Mouse (Mus musculus) heart, embryonic 10.5 days (tissue): ENCODE results near the gene Tomm6. TPM values are rescaled to one million over a fixed set of nuclear protein-coding genes. Genes with fewer than 3 reads are reported as not detected.

Source experiments
- DNase-seq: peaks from one replicate; pipeline ENCODE4 v3.0.0-alpha.2; 2017; ENCODE audit warnings: low spot score
- H3K27ac ChIP-seq: fragments of 300-500 bp; sonication (generic); 2 replicates; pipeline ENCODE4 v1.5.1; 2016; ENCODE audit warnings: mild to moderate bottlenecking
- H3K27me3 ChIP-seq: fragments of 300-500 bp; sonication (generic); 2 replicates; pipeline ENCODE4 v1.6.1; 2016; ENCODE audit warnings: mild to moderate bottlenecking; ENCODE audit not compliant: poor library complexity, insufficient read depth, severe bottlenecking
- H3K36me3 ChIP-seq: fragments of 300-500 bp; sonication (generic); 2 replicates; pipeline ENCODE4 v1.6.1; 2016; ENCODE audit warnings: mild to moderate bottlenecking, moderate library complexity
- H3K4me1 ChIP-seq: fragments of 300-500 bp; sonication (generic); 2 replicates; pipeline ENCODE4 v1.6.1; 2016; ENCODE audit warnings: mild to moderate bottlenecking
- H3K4me3 ChIP-seq: fragments of 300-500 bp; sonication (generic); 2 replicates; pipeline ENCODE4 v1.5.1; 2016; ENCODE audit warnings: mild to moderate bottlenecking, moderate library complexity
- H3K9me3 ChIP-seq: fragments of 300-500 bp; sonication (generic); 2 replicates; pipeline ENCODE4 v1.6.1; 2016; ENCODE audit warnings: mild to moderate bottlenecking, moderate library complexity
- WGBS: fragments of 180-500 bp; shearing (Covaris S2); methylation state at CpG from one replicate; pipeline ENCODE4 v1.1.7; 2016; 5-methylcytosine and 5-hydroxymethylcytosine counted together
- polyA plus RNA-seq: library from polyadenylated mRNA; unstranded; fragments of >200 nt; fragmentation: Nextera tagmentation; extraction: Ambion mirVana; gene quantifications from 2 replicates; pipeline ENCODE4 v1.2.1, GENCODE M21; 2016

The Tomm6 gene
- polyA plus RNA-seq, 1 experiment from 2014 or later: 356 TPM

- Histone ChIP-seq H3K4me1 (peaks cover 45% of the 10 kb centered on the region), H3K27ac (no peak overlapping the region), H3K27me3 (peaks cover 48% of the 10 kb centered on the region), H3K36me3 (peaks cover 2% of the 10 kb centered on the region; the same call in 1 of the 2 replicates), H3K4me3 (no peak overlapping the region), H3K9me3 (no peaks in the 10 kb centered on the region)
- DNase-seq: no peak
- WGBS: 89% methylated on average over 3 of the region's 3 CpGs
Observed at GRCm38 (mm10) chr17:47691650-47692049, 3.5 kb upstream of the Tomm6 start.

GRCm38 (mm10) chr17:47689894-47690293 lies 1.7 kb upstream of the Tomm6 start:
- peaks cover 16% of the 10 kb centered on the region for H3K36me3 ChIP-seq
- 83% methylated on average over 8 of the region's 8 CpGs for WGBS
- peaks cover 41% of the 10 kb centered on the region for H3K4me1 ChIP-seq
- no peak overlapping the region for H3K27ac ChIP-seq
- H3K27me3 ChIP-seq: peaks cover 45% of the 10 kb centered on the region
- H3K9me3 ChIP-seq: no peaks in the 10 kb centered on the region
- no peak for DNase-seq
- H3K4me3 ChIP-seq: no peak overlapping the region; the same call in 1 of the 2 replicates

- H3K9me3 ChIP-seq: no peaks in the 10 kb centered on the region
- peaks cover 25% of the 10 kb centered on the region for H3K36me3 ChIP-seq
- DNase-seq: peak; percentile 92
- peak within 1 kb of the TSS; percentile 89 for H3K27ac ChIP-seq
- 2% methylated on average over 58 of the region's 58 CpGs for WGBS
- H3K27me3 ChIP-seq: peaks cover 45% of the 10 kb centered on the region
- H3K4me3 ChIP-seq: peak within 1 kb of the TSS; percentile 90
- peaks cover 31% of the 10 kb centered on the region for H3K4me1 ChIP-seq
Observed at GRCm38 (mm10) chr17:47688608-47689575, 706 bp upstream of the Tomm6 start, which contains the start of gene Frs3. Gene Frs3, plus strand, starts transcription at chr17:47689030.

GRCm38 (mm10) chr17:47687409-47688343 lies 510 bp downstream of the Tomm6 start:
- Histone ChIP-seq H3K9me3 (no peaks in the 10 kb centered on the region), H3K4me3 (peak overlapping the region; percentile 90), H3K27me3 (peaks cover 34% of the 10 kb centered on the region), H3K27ac (peak overlapping the region; percentile 89), H3K4me1 (peaks cover 24% of the 10 kb centered on the region), H3K36me3 (peaks cover 33% of the 10 kb centered on the region)
- DNase-seq: peak; percentile 98
- under 1% methylated on average over 70 of the region's 70 CpGs for WGBS

GRCm38 (mm10) chr17:47682836-47683235 lies 5.3 kb downstream of the Tomm6 start:
- DNase-seq: no peak
- WGBS: 78% methylated on average over 4 of the region's 4 CpGs
- Histone ChIP-seq H3K27me3 (no peaks in the 10 kb centered on the region), H3K4me1 (peaks cover 8% of the 10 kb centered on the region), H3K9me3 (no peaks in the 10 kb centered on the region), H3K36me3 (peaks cover 75% of the 10 kb centered on the region), H3K4me3 (no peak overlapping the region), H3K27ac (no peak overlapping the region)

- H3K27ac ChIP-seq: no peak overlapping the region
- H3K4me1 ChIP-seq: peaks cover 6% of the 10 kb centered on the region; the same call in 1 of the 2 replicates
- no peak overlapping the region for H3K4me3 ChIP-seq
- peaks cover 59% of the 10 kb centered on the region for H3K36me3 ChIP-seq
- WGBS: 84% methylated on average over 5 of the region's 5 CpGs
- no peaks in the 10 kb centered on the region for H3K9me3 ChIP-seq
- DNase-seq: no peak
- H3K27me3 ChIP-seq: peaks cover 4% of the 10 kb centered on the region
Observed at GRCm38 (mm10) chr17:47678702-47679101, 9.5 kb downstream of the Tomm6 start.

- Histone ChIP-seq H3K27me3 (peaks cover 9% of the 10 kb centered on the region), H3K4me1 (peaks cover 10% of the 10 kb centered on the region; the same call in 1 of the 2 replicates), H3K9me3 (no peaks in the 10 kb centered on the region), H3K27ac (no peak overlapping the region), H3K36me3 (peaks cover 56% of the 10 kb centered on the region), H3K4me3 (no peak overlapping the region)
- 81% methylated on average over 5 of the region's 5 CpGs for WGBS
- no peak for DNase-seq
Observed at GRCm38 (mm10) chr17:47678238-47678637, 9.9 kb downstream of the Tomm6 start.

GRCm38 (mm10) chr17:47676581-47676980 lies 11.6 kb downstream of the Tomm6 start:
- Histone ChIP-seq H3K36me3 (peaks cover 41% of the 10 kb centered on the region), H3K27me3 (peaks cover 21% of the 10 kb centered on the region), H3K4me3 (no peak overlapping the region), H3K4me1 (peaks cover 23% of the 10 kb centered on the region), H3K9me3 (no peaks in the 10 kb centered on the region), H3K27ac (no peak overlapping the region)
- no peak for DNase-seq
- WGBS: 21% methylated on average over 9 of the region's 9 CpGs

- Histone ChIP-seq H3K27ac (peak overlapping the region; percentile 75), H3K4me1 (peaks cover 23% of the 10 kb centered on the region), H3K4me3 (peak overlapping the region; percentile 66), H3K36me3 (peaks cover 10% of the 10 kb centered on the region; the same call in 1 of the 2 replicates), H3K27me3 (peaks cover 43% of the 10 kb centered on the region), H3K9me3 (no peaks in the 10 kb centered on the region)
- no peak for DNase-seq
- 3% methylated on average over 65 of the region's 68 CpGs for WGBS
Observed at GRCm38 (mm10) chr17:47672311-47673111, 15.7 kb downstream of the Tomm6 start.

GRCm38 (mm10) chr17:47671988-47672310 lies 16.2 kb downstream of the Tomm6 start:
- Histone ChIP-seq H3K36me3 (0 out of 2 replicates have a peak, but pooled peaks cover 8% of the 10 kb centered on the region), H3K27ac (peak overlapping the region; percentile 75), H3K27me3 (peaks cover 43% of the 10 kb centered on the region), H3K4me1 (peaks cover 23% of the 10 kb centered on the region), H3K4me3 (peak overlapping the region; percentile 66), H3K9me3 (no peaks in the 10 kb centered on the region)
- no peak for DNase-seq
- WGBS: 11% methylated on average over 14 of the region's 14 CpGs

- no peaks in the 10 kb centered on the region for H3K36me3 ChIP-seq
- H3K4me1 ChIP-seq: peaks cover 22% of the 10 kb centered on the region
- no peak overlapping the region for H3K4me3 ChIP-seq
- peaks cover 43% of the 10 kb centered on the region for H3K27me3 ChIP-seq
- DNase-seq: no peak
- no peak overlapping the region for H3K27ac ChIP-seq
- 81% methylated on average over 4 of the region's 4 CpGs for WGBS
- H3K9me3 ChIP-seq: no peaks in the 10 kb centered on the region
Observed at GRCm38 (mm10) chr17:47669166-47669565, 19.0 kb downstream of the Tomm6 start.

GRCm38 (mm10) chr17:47664474-47664873 lies 23.7 kb downstream of the Tomm6 start:
- Histone ChIP-seq H3K27me3 (0 out of 2 replicates have a peak, but pooled peaks cover 3% of the 10 kb centered on the region), H3K9me3 (no peaks in the 10 kb centered on the region), H3K4me3 (no peak overlapping the region), H3K27ac (no peak overlapping the region), H3K36me3 (no peaks in the 10 kb centered on the region), H3K4me1 (no peaks in the 10 kb centered on the region)
- WGBS: 84% methylated on average over 7 of the region's 7 CpGs
- no peak for DNase-seq
